ENCODE assay signal across 19 mouse cellular contexts in genomic region chr11:51047809-51048208, GRCm38 (mm10). TPM values are rescaled to one million over a fixed set of nuclear protein-coding genes. Genes with fewer than 3 reads are reported as not detected.
"Had no signal": no experiment of that assay in that cellular context is flagged by ENCODE, and none has a peak within 500 bp of the region (broad histone marks: within the 10 kb centered on the region; RNA-seq: fewer than 3 reads in every experiment).

TSS of gene Olfr1375 (plus strand) at chr11:51048109.

RNA-seq across cellular contexts. Expression of gene Olfr1375, which starts in this region (rescaled TPM):
- polyA plus RNA-seq: cortical plate, adult 2 months; embryonic facial prominence, embryonic 10.5 days; embryonic facial prominence, embryonic 11.5 days; embryonic facial prominence, embryonic 12.5 days; embryonic facial prominence, embryonic 13.5 days; embryonic facial prominence, embryonic 14.5 days; embryonic facial prominence, embryonic 15.5 days; erythroblast, embryonic 14.5 days; forebrain, embryonic 10.5 days; forebrain, embryonic 11.5 days; forebrain, embryonic 12.5 days; forebrain, embryonic 13.5 days; forebrain, embryonic 14.5 days; forebrain, embryonic 15.5 days; forebrain, embryonic 16.5 days; forebrain, postnatal 0 days; frontal cortex, adult 2 months; gonadal fat pad, adult 2 months; heart, adult 2 months had no signal
